Mouse (Mus musculus): ENCODE data around the gene Smyd1. TPM values are rescaled to one million over a fixed set of nuclear protein-coding genes. Genes with fewer than 3 reads are reported as not detected.
"Not testable (repeated sequence)": the region's sequence is repeated elsewhere in the genome, so short reads cannot be mapped to it uniquely, and the experiment has no call there.

Smyd1 gene
- polyA plus RNA-seq (2012; rRNA removed): 0.22 TPM in 2 replicates

GRCm38 (mm10) chr6:71321826-71322283, at the start of gene Smyd1:
Gene Smyd1, minus strand, starts transcription at chr6:71322233.
- no peak for DNase-seq (ENCODE audit: low spot score)

GRCm38 (mm10) chr6:71371085-71371605, 49.1 kb upstream of the Smyd1 start:
- no peak for DNase-seq (ENCODE audit: low spot score)

- DNase-seq (ENCODE audit: low spot score): no peak
Observed at GRCm38 (mm10) chr6:71369416-71369815, 47.4 kb upstream of the Smyd1 start.

- no peak for DNase-seq (ENCODE audit: low spot score)
Observed at GRCm38 (mm10) chr6:71363995-71364394, 42.0 kb upstream of the Smyd1 start.

DNA sequence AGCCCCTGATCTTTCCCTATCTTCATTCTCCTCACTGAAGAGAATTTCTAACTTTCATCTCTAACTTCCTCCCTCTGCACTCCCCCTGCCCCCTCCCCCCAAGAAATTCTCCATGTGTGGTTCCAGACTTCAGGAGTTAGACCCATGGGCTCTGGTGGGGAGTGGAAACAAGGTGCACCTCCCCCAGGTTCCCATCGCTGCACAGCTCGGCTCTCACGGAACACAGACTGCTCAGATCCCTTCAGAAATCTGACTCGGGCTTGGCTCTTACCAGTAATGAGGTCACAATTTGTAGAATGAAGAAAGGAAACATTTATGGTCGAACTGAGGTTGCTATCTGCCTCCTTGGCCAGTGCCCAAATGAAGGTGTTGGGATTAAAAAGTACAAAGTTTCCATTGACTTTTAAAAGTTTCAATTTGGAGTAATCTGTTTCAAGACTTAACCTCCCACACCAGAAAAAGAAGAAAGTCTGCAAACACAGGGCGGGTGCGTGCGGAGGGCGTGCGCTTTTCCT, 39.2 kb upstream of the Smyd1 start:
- DNase-seq (ENCODE audit: low spot score): no peak

DNA sequence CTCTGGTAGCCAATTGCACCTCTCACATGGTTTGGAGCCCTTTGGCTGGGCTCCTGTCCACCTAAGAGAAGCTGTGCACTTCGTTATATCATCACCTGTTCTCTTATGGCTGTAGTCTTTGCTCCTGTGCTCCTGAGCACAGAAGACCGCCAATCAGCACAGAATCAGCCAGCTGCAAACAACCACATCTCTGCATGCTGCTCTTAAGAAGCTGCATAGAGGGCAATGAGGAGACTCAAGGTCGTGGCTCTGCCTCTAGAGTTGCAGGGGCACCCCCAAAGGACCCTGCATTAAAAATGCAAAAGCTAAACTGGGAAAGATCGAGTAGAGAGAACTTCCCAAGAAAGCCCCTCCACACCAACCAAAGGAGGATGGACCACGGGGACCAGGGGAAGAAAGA, 38.7 kb upstream of the Smyd1 start:
- DNase-seq (ENCODE audit: low spot score): no peak

DNA sequence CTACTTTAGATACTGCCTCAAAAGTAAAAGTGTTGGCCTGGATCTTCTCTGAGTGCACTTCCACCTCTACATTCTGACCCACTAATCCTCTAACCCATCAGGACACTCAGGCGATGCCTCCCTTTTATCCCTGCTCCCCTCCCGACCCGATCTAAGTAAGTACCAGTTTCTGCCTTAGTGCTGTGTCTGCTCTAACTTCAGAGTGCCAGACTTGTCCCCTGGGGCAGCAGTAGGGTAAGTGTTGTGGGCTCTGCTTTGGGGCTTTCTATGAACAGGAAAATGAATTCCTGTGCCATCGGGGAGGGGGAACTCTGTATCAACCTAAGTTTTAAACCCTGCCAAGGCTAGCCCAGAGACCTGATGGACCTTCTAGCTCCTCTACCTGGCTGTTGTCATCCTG, 38.2 kb upstream of the Smyd1 start:
- no peak for DNase-seq (ENCODE audit: low spot score)

- no peak for DNase-seq (ENCODE audit: low spot score)
Observed at GRCm38 (mm10) chr6:71357493-71357892, 35.5 kb upstream of the Smyd1 start.

GRCm38 (mm10) chr6:71353722-71354121, 31.7 kb upstream of the Smyd1 start:
- DNase-seq (ENCODE audit: low spot score): no peak

GRCm38 (mm10) chr6:71352866-71353427, 30.9 kb upstream of the Smyd1 start:
- no peak for DNase-seq (ENCODE audit: low spot score)

DNA sequence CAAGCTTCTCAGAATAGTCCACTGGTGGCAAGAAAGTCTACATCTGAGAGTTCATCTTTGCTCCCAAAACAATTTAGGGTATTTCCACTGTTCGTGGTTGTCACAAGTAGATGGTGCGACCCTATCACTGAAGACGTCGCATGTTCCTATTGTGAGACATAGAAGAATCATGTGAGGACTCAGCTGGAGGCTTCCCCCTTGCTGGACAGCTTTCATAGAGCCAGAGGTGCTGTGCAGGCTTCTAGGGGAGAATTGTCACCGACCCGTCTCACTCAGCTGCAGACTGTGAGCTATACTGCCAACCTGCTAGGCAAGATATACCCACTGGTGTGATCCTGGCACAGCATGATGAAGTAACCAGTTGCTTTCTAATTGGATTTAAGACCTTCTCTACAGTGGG, 30.2 kb upstream of the Smyd1 start:
- DNase-seq (ENCODE audit: low spot score): no peak

GRCm38 (mm10) chr6:71351201-71351600, 29.2 kb upstream of the Smyd1 start:
- DNase-seq (ENCODE audit: low spot score): no peak

DNA sequence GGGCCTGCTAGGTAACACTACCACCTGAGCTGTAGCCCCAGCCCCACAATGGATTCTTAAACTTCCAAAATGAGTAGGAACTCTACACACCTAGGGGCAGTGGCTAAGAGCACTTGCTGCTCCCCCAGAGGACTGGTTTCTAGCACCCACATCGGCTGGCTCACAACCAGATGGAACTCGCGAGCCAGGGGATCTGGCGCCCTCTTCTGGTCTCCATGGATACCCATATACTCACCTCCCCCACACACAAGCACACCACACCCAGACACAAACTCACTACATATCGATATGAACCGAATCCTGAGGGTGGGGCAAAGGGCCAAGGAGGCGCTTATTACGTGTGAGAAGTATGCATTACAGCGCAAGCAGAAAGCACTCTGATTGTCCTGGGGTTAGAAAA, 26.0 kb upstream of the Smyd1 start:
- no peak for DNase-seq (ENCODE audit: low spot score)

- no peak for DNase-seq (ENCODE audit: low spot score)
Observed at GRCm38 (mm10) chr6:71341179-71341578, 19.1 kb upstream of the Smyd1 start.

DNA sequence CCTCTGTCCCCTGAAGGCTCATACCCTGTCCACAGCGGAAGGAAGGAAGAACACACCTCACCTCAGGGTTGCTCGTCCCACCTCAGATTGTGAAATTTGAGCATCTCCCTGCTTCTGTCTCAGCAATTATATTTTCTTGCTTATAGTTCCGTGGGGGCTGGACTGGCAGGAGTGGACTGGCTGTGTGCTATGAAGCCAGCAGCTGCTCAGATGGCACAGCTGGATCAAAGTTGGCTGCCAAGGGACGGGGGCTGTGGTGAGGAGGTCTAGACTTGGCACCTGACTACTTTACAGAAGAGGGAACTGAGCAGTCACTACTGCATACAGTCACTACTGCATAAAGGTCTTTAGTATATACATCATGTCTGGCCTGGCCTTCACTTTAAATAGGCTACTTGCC, 17.3 kb upstream of the Smyd1 start:
- DNase-seq (ENCODE audit: low spot score): no peak

- DNase-seq (ENCODE audit: low spot score): no peak
Observed at GRCm38 (mm10) chr6:71338941-71339340, 16.9 kb upstream of the Smyd1 start.

DNA sequence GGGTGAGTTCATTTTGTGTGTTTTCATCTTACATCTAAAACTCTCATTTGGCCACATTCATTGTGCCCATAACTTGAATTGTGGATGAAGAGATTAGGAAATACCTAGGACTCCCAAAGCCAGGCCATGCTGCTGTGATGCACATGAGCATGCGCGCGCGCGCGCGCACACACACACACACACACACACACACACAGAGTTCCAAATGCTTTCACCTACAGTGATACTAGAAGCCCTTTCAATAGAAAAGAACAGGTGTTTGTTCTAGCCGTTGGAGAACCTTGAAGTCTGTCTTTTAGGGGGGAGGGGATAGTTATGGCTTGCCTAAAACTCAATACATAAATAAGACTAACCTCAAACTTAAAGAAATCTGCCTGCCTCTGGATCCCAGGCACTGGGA, 15.6 kb upstream of the Smyd1 start:
- no peak for DNase-seq (ENCODE audit: low spot score)

DNA sequence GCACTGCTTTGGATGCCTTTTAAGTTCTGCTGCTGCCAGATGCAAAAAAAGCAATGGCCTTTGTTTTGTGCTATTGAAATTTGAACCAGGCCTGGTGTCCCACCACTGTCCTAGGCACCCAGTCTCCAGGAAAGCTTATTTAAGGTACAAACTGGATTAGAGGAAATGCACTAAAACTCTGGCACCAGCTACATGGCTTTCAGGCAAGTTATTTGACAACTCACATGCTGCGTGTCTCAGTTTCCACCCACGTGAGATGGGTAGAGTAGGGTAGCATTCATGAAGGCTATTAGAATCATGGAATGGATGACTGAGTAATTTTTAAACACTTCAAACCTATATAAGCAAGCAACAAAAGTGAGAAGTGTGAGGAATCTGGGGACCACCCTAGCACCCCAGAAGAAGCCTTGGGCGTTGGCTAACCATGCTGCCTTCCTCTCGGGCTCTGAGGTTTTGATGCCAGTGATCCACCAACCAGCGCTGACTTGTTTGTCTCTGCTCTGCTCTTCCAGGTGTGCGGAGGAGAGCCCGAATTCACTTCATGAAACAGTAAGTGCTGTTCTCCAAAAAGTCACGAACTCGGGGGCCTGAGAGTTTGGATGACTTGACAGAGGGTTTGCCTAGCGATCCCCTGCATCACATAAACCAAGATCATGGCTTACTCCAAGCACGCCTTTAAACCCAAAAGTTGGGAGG, 11.7 kb upstream of the Smyd1 start:
- DNase-seq (ENCODE audit: low spot score): no peak

- no peak for DNase-seq (ENCODE audit: low spot score)
Observed at GRCm38 (mm10) chr6:71333031-71333430, 11.0 kb upstream of the Smyd1 start.

GRCm38 (mm10) chr6:71332236-71332965, 10.4 kb upstream of the Smyd1 start:
- no peak for DNase-seq (ENCODE audit: low spot score)

DNA sequence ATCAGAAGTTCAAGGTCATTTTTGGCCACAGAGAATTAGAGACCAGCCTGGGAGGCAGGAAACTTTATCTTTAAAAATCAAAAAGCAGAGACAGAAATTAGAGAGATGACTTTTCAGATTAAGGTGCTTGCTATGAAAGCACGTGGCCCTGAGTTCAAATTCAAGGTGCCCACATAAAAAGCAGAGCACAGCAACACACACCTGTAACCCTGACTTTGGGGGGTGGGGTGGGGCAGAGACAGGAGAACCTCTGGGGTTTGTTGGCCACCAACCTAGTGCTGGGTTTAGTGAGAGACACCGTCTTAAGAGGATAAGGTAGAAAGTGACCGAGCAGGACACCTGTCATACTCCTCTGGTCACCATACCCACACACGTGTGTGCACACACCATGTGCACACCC, 9.5 kb upstream of the Smyd1 start:
- not testable (repeated sequence) for DNase-seq (ENCODE audit: low spot score)

GRCm38 (mm10) chr6:71330486-71330885, 8.5 kb upstream of the Smyd1 start:
- no peak for DNase-seq (ENCODE audit: low spot score)

GRCm38 (mm10) chr6:71329881-71330280, 7.8 kb upstream of the Smyd1 start:
- DNase-seq (ENCODE audit: low spot score): no peak
